Mouse (Mus musculus): ENCODE measurements around the gene Mtch1.
A peak's percentile ranks its signal among the peaks of the same experiment; 100 is the strongest.

The Mtch1 gene

DNA sequence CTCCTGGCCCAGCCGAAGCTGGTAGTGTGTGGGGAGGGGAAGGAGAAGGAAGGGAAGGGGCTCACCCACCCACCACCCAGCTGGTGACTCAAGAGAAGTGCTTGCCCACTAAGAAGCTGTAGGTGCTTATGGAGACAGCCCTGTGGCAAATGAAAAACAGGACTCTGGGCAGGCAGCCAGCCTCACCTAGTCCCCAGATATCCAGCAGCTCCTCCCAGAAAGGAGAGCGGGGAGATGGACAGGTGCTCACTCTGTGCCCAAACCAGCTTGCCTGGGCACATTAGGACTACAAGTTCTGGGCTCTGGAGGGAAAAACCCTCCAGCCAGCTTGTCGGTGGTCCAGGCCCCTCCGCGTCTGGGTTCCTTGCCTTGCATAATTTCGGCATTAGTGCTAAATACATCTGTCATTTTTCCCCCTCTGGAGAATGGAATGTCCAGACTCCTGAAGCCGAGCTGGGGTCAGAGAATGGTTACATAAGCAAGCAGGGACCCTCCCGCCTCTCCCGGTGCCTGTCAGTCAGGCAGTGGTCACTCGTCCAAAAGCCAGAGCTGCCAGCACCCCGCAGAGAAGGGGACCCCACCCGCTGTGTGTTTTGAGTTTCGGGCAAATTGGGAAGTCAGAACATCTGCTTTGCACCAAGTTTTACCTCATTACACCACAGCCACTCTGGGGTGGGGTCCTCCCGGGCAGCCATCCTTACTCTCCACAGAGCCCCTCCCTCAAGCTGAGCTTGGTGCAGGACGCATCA, 42.5 kb downstream of the Mtch1 start:
- peak; percentile 47 for DNase-seq (ENCODE audit: low spot score)

- DNase-seq (ENCODE audit: low spot score): no peak
Observed at GRCm38 (mm10) chr17:29304376-29305057, 43.2 kb downstream of the Mtch1 start.

GRCm38 (mm10) chr17:29303856-29304255, 43.9 kb downstream of the Mtch1 start:
- no peak for DNase-seq (ENCODE audit: low spot score)

- no peak for DNase-seq (ENCODE audit: low spot score)
Observed at GRCm38 (mm10) chr17:29303087-29303486, 44.6 kb downstream of the Mtch1 start.

DNA sequence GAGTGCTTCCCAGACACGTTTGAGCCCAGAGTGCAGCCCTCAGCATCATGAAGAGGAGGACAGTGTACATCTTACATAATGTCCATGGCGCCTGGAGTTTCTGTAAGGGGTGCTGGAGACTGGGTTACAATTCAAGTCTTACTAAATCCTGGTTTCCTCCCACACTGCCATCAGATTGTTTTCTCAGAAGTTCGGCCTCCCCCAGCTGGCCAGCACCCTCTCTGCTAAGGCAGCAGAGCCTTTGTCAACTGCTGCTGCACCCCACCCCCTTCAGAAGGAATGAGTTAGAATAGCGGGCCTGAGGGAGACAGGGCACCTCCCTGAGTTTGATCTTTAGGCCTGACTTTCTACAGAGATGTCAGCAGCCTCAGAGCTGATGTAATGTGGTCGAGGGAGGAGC, 45.6 kb downstream of the Mtch1 start:
- no peak for DNase-seq (ENCODE audit: low spot score)

- DNase-seq (ENCODE audit: low spot score): no peak
Observed at GRCm38 (mm10) chr17:29301421-29301820, 46.3 kb downstream of the Mtch1 start.

DNA sequence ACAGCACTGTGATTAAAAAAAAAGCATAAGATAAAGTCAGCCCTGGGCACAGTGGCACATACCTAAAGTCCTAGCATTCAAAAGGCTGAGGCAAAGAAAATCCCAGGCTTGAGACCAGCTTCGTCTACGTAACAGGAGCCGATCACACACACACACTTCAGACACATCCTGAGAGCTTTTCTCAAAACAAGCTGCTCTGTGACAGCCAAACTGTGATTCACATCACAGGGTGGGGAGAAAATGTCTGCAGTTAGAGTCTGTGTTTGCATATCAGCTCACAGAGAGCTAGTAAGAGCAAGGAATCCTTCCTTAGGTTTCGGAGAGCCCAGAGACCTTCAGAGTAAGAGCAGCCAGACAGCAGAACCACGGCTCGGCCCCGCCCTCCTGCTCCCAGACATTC, 46.8 kb downstream of the Mtch1 start:
- no peak for DNase-seq (ENCODE audit: low spot score)

DNA sequence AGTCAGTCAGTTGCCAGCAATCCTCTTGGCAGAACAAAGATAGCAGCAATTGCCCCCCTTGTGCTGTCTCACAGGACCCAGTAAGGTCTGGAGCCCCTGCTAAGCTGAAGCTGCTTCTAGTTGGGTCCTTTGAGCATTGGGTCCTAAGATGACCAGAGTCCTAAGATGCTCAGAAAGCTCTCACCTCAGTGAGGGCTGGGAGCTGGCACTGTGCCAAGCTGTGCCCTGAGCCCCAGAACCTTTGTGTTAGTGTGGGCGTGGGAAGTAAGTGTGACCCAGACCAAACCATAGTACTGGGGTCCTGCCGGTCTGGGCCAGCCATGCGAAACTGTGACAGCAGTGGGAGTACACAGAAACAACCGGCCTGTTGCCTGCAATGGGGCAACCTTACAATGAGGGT, 48.5 kb downstream of the Mtch1 start:
- no peak for DNase-seq (ENCODE audit: low spot score)

DNA sequence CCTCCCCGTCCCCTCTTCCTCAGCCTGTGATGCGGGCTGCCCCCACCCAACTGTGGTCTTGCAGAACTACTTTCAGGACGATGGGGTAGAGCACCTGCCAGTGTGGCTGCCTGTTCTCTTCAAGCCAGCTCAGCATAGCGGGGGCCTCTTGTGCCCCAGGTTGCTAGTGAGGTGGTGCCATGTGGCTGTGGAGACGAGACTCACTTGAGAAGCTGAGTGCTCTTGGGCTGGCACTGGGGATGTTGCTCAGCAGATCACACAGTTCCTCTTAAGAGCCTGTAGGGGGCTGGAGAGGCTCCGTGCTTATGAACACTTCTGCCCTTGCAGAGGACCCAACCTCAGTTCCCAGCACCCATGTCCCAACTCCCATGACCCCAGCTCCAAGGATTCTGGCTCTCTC, 49.9 kb downstream of the Mtch1 start:
- DNase-seq (ENCODE audit: low spot score): no peak

DNA sequence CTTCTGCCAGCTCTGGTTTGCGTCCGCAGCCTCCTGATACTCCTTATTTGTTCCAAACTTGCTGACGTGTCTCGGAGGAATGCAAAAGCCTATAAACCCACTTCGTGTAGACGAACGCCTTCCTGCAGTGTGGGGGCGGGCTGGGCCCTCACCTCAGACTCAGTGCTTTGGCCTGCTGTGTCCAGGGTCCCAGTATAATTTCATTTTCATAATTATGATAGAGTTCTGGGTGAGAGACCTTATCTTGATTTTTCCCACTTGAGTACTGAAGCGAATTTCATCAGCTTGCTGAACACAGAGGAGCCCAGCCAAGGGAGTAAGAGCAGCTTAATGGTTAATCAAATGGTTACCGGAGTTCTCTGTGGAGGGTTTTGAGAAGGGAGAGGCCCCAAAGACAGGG, 50.4 kb downstream of the Mtch1 start:
- DNase-seq (ENCODE audit: low spot score): no peak

GRCm38 (mm10) chr17:29295835-29296234, 51.9 kb downstream of the Mtch1 start:
- DNase-seq (ENCODE audit: low spot score): no peak

DNA sequence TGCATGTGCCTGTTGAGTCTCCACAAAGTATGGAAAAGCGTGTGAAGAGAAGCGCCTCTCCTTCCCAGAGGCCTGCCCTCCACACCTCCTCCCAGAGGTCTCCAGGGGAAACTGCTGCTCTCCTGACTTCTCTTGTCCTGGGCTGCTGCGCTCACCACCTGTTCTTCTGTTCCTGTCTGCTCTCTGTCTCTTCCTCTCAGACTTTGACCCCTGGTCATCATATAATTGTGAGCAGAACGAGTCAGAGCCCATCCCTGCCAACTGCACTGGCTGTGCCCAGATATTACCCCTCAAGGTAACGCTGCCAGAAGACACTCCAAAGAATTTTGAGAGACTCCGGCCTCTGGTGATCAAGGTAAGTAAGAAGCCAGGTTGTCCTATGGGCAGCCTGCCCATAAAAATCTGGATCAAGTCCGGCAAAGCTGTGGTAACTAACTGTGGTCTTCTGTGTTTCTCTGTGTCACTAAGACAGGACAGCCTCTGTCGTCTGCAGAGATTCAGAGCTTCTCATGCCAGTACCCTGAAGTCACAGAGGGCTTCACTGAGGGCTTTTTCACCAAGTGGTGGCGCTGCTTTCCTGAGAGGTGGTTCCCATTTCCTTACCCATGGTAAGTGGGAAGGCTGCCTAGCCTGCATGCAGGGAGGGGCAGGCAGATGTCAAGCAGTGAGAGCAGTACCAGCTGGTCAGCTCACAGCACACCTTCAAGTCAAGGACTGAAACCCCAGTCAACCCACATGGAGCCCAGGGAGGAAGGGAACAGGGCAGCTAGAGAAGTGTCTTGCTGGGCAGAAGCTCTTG, 53.7 kb downstream of the Mtch1 start:
- no peak for DNase-seq (ENCODE audit: low spot score)

DNA sequence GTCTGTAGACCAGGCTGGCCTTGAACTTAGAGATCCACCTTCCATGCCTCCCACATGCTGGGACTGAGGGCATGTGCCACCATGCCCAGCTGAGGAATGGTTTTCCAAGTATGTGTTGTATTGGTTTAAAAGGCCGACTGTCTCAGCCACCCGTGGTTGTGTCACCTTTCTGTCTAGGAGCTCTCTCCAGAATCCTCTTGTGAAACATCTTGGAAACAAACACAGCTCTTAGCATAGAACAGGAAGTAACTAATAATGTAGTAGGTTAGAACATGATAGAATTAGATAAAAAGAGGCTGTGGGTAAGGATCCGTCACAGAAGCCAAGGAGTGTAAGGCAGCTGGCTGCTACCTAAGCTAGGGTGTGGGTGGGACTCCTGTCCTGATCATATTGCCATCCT, 54.7 kb downstream of the Mtch1 start:
- no peak for DNase-seq (ENCODE audit: low spot score)

- DNase-seq (ENCODE audit: low spot score): no peak
Observed at GRCm38 (mm10) chr17:29291793-29292192, 55.9 kb downstream of the Mtch1 start.

DNA sequence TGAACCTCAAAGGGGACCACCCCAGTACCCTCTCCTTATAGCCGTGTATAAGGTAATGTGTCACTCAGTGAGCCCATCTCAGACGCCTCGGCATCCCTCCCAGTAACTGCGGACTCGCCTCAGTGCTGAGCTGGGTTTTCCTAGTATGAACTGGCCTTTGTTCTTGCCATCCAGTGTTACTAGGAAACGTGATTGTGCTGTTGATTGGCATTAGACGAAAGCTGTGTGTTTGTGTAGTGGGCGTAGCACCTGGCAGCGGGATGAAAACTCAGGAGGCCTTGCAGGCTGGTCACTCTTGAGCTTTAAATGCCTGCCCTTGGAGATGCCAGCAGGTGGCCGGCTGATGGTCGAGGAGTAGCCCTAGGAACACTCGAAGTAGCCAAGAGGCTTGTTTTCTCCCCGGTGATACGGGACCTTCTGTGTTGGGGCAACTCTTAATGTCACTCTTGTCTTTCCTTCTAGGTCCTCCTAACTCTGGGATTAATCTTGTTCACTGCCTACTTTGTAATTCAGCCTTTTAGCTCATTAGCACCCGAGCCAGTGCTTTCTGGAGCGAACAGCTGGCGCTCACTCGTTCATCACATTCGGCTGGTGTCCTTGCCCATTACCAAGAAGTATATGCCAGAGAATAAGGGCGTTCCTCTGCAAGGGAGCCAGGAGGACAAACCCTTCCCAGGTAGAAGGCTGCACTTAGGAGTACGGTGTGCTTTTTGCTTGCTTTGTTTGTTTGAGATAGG, 65.3 kb downstream of the Mtch1 start:
- DNase-seq (ENCODE audit: low spot score): no peak
